Mouse (Mus musculus) naive thymus-derived CD4-positive, alpha-beta T cell, adult 2 months (primary cell): ENCODE data around the gene Il1r2.

Experiments
- DNase-seq: peaks from one replicate; pipeline ENCODE4 v3.0.0-alpha.2; 2011; ENCODE audit warnings: low read depth

Gene Il1r2

DNA sequence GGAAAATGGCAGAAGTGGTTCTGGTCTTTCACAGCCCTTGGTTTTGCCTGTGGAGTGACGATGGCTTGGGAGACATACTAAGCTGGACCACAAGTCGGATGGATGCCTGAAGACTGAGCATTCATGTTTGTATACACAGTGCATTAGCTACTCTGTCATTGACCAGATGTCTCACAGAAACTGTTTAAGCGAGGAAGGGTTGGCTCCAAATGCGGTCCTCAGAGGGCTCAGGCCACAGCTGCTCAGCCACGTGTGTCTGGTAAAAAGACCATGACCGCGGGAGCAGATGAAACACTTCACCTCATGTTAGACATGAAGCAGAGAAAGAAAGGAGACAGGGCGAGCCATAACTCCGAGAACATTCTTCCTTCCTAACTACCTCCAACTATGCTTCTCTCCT is 12.5 kb upstream of the Il1r2 start:
- DNase-seq: no peak

DNA sequence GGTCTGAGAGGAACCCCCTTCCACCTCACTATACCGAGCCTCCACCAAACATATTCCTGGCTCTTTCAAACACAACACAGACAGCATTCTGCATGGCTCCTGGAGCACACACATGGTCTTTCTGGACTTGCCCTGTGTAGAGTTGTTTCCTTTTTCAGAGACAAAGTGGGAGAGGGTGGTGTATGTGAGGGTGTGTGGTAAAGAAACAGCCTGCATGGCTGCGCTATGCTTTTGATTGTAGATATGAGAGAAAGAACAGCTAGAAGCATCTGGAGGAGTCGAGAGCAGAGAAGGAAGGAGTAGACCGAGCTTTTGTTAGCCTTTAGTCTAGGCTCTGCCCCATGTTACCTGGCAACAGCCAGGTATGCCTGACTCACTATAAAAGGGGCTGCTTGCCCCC is 10.5 kb upstream of the Il1r2 start:
- DNase-seq: no peak

DNA sequence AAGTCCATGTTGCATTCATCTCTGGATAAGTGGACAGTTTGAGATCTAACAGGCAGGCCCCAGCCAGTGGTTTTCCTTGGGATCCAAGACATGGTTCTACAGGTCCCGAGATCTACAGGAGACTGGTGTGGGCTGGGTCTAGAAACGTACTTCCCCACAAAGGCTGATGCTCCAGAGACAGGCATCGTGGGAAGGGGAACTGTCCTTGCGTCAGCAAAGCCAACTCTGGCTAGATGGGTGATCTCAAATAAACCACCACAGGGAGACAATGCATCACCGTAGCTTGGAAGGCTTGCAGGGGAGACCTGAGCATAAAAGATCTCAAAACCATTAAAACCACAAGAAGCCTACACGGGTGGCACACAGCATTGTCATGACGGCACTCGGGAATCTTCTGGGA is 9.4 kb upstream of the Il1r2 start:
- DNase-seq: no peak

DNA sequence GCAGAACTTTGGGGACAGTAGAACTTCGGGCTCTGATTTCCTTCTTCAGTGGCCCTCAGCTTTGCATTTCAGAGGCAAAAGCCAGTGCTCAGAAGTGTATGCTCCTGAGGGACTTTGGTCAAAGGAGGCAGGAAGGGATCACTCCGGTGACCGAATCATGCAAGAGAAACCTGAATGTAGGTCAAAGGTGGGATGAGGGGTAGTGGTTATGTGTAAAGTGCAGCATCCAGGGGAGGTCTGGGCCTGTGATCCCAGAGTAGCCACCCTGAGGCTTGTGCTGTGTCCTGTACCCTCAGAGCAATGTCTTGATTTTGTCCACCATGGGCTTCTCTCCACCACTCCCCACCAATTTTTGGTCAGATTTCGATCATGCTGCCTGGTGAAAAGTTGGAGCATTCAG is 1.3 kb upstream of the Il1r2 start:
- no peak for DNase-seq

DNA sequence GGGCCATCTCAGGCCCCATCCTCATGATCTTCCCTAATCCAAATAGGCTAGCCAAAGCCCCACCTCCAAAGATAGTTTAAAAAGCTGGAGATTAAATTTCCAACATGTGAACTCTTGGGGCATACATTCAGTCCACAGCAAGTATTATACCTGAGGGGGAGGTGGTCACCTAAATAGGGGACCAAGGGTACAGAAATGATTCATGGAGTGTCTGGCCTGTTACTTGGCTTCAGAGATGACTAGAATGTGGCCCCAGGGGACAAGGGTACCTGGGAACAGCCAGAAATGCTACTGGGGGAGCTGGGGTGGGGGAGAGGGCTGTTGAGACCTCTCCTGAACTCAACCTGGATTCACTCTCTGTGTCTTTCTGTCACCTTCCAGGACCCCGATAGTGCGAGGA is 3.4 kb downstream of the Il1r2 start:
- DNase-seq: no peak

DNA sequence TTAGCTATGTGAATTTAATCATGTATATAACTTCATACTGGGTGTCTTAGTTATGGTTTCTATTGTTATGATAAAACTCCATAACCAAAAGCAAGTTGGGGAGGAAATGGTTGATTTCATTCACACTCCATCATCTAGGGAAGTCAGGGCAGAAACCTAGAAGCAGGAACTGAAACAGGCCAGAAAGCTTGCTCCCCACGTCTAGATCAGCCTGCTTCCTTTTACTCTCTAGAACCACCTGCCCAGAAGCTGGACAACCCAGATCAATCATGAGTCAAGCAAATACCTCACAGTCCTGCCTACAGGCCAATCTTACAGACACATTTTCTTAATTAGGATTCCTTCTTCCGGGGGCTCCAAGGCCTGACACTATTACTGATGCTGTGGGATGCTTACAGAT is 7.2 kb downstream of the Il1r2 start:
- no peak for DNase-seq

DNA sequence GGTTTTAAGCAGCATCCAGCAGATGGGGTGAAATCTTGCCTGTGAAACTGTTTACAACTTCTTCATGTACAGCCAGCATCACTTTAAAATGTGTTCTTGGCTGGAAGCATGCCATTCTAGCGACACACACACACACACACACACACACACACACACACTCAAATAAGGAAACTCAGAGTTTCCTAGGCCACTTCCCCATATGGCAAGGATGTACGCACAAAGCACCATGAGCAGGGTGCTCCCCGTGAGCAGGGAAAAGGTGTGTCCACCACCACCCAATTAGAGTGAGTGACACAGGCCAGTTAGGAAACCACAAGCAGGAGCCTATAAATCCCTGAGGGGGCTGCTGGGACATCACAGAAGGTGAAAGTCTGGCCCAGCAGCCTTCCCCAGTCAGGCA is 10.5 kb downstream of the Il1r2 start:
- peak; percentile 15 for DNase-seq

DNA sequence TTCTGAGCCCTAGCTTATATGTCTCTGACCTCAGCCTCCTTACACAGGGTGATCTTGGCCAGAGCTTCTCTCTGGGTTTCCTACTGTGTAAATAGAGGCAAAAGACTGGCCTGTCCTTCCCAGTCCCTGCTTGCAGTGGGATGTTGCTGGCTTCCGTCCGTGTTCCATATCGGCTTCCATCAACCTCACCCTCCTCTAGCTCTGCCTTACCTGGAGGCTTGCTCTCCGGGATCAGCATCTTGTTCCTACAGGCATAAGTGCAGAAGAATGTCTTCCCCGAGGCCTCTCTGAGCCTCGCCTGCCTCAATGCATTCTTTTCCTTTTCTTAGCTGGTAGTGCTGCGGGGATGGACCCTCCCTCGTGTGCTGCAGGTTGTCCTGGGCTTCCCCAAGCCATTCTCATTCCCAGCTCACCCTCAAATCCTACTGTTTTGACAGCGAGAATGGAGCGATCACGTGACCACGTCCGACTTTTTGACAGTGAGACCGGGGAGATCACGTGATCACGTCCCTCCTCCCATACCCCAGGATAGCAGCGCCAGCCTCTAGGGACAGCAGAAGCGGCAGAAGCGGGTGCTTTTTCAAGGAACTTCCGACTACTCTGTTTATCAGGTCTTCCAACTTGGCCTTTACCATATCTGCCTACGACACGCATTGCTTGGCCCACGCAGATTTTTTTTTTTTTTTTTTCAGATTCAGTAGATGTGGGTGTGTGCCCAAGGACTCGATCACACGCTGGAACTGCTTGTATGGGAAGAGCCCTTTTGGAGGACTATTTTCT is 11.7 kb downstream of the Il1r2 start:
- peak; percentile 77 for DNase-seq

DNA sequence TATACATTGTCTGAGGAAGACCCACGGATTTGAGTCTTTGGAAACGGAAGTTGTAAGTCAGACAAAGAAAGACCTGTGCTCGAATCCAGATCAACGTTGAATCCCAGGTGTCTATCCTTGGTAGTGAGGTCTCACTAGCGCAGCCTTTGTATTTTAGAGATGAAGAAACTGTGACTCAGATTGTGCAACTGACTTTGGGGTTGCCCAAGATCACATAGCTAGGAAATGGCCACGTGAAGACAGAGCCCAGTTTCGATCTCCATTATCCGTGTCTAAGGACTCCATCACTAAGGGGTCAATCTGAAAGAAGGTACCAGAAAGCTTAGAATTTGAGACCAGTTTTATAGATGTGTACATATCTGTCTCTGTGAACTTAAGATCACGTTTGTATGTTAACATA is 17.3 kb downstream of the Il1r2 start:
- no peak for DNase-seq

DNA sequence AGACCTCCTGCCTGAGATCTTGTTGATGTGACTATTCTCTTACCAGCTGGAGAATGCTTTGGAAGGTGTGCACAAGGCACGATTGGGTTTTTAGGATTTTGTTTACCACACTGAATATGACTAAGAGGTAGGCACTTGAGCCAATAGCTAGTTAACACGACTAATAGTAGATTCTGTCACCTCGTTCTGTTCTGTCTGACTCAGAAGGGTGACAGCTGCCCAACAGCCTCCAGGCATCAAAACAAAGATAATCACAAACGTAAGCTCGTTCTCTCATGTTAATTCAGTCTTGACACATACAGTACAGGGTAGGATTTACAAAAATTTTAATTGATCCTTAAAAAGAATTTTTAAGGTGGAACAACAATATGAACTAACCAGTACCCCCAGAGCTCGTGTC is 18.7 kb downstream of the Il1r2 start:
- DNase-seq: no peak

DNA sequence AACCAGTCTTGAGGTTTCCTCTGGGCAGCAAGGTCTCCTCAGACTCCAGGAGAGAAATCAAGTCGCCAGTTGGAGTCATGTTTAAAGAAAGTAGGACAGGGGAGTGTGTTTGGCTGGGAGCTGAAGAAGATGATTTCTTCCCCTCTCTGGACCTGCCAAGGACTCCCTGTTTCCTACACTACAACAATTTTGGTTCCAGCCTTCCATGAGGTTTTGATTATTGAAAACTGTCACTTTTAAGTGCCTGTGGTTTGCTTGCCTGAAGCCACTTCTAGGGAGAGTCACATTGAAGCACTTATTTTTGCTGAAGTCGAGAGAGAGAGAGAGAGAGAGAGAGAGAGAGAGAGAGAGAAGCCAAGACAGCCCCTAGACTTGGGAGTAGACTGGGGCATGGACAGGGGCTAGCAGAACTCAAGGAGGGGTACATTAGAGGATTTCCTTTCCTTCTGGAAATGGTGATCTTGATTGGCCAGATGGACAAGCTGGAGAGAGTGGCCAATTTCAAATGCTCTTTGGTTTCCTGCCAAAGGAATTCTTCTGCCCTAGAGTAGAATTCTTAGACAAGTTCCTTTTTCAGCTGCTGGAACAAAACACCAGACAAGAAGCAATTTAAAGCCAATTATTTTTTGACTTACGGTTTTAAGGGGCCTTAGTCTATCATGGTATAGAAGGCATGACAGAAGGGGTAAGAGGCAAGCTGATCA is 20.9 kb downstream of the Il1r2 start:
- no peak for DNase-seq

DNA sequence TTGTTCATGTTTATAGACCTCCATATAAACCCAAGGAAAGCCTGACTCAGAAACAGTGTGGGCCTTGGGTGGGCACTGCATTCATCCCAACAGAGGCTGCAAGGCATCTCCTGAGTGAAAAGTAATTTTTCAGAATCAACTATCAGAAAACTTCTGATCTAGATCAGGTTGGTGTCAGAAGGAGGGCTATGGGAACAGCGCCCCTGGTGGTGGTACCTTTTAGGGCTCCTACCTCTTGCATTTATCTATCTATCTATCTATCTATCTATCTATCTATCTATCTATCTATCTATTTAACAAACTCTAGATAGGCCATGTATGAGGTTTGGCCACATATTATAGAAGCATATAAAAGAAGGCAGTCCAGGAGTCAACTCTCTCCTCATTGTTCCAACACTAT is 21.7 kb downstream of the Il1r2 start:
- peak; percentile 14 for DNase-seq

DNA sequence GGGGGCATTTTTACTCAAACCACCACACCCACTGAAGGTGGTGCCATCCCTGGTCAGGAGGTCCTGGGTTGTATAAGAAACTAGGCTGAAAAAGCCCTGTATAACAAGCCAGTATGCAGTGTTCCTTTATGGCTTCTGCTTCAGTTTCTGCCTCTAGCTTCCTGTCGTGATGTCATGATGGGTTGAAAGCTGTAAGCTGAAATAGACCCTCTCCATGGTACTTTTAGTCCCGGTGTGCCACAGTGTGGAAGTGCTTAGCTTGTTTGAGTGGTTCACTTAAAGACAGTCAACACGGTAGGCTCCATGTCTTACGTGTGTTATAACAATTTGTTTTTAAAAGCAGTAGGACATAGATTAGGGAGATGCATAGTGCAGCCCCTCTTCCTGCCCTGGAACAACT is 32.4 kb downstream of the Il1r2 start:
- DNase-seq: no peak

DNA sequence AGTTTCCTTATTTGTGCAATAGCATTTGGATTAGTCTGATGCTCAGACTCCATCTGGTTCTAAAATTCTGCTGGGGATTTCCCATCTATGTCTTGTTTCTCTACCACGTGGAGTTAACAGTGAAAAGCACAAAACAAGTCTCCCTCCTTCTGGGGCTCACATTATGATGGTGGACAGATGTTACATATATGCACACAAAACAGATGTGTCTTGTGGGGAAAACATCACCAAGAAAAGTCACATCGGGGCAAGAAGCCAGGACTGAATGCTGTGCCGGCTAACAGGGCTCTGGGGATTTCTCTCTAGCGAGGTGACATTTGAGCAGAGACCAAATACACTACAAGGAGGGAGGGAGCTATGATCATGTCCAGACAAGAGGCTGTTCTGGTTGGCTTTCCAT is 32.8 kb downstream of the Il1r2 start:
- DNase-seq: no peak

DNA sequence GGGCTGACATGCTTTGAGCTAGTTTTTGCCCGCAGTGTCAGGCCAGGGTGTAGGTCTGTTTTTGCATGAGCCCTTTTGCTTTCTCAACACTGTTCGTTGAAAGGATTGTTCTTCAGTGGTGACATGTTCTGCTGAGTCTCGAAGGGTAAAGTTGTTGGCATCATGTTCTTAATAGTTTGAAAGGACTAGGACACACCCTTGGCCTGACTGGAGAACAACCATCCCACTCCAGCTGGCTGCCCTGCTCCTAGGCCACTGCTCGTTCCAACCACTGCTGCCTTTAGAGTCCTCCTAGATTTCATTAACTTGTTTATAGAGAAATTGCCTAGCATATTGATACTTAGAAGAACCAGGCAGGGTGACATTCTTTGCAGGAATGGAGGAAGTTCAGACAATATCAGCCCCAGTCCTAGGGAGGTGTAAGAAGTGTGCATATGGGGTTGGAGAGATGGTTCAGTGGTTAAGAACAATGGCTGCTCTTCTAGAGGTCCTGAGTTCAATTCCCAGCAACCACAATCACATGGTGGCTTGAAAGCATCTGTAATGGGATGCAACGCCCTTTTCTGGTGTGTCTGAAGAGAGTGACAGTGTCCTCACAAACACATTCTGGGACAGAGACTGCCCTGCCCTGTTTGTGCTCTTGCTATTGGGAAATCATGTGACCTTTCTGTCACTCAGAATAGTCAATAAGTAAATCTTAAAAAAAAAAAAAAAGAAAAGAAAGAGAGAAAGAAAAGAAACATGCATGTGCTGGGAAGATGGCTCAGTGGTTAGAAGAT is 34.3 kb downstream of the Il1r2 start:
- no peak for DNase-seq

DNA sequence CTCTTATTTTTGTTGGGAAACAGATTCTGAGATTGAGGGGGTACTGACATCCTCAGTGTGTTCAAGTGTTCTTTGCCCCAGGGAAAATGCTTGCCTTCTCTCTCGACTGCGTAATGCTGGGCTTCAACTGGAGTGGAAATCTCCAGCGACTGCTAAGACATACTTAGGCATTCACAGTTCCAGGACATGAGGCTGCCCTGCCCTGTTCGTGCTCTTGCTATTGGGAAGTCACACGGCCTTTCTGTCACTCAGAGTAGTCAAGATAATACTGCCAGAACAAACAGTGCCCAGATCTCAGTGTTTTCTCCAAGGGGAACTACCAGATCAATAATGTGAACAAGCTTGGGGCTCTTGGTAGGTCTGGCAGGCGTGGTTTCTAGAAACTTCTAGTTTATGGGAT is 35.9 kb downstream of the Il1r2 start:
- no peak for DNase-seq

DNA sequence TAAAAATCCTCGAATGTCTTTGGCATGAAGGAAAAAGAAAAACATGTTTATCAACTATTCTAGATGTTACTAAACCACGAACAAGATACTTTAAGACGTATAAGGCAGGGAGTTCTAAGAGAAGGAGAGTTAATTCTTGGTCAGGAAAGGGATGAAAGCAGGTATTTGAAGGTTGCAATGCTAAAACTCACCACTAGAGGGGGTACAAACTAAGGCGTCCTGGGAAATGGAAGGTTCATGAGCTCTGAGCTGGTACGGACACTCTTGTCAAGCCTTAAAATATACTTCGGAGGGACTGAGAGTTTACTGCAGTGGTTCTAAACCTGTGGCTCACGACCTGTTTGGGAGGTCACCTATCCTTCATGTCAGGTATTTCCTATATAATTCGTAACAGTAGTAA is 41.4 kb downstream of the Il1r2 start:
- peak; percentile 84 for DNase-seq

DNA sequence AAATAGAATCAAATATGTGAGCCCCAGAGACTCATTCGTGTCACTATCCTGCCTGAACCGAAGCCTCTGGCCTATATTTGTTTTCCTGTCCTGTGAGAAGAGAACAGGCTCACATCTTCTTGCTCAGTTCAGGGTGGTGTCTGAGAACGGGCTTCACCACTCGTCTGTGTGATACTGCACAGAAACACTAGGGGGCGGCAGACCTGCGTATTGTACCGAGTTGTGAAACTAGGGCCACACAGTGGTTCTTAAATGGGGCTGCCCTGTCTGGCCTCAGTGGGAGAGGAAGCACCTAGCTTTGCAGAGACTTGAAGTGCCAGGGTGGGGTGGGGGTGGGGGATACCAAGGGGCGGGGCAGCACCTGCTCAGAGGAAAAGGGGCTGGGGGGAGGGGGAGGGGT is 42.5 kb downstream of the Il1r2 start:
- peak; percentile 86 for DNase-seq

DNA sequence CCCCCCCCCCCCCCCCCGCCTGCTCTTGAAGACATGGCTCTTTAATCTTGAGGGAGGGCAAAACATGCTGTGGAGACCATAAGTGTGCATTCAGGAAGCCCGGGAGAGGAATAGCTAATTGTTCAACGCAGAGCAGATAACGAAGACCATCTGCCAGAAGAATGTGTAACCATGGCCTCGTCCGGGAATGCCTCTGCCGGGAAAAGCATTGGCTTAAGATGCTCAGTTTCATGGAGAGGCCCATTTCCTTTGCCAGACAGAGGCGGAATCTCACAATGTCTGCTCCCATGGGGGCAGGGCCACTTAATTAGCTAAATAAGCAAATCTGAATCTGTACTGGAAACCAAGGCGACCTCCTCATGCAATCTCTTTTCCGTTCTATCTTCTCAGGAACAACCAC is 43.7 kb downstream of the Il1r2 start:
- DNase-seq: no peak

DNA sequence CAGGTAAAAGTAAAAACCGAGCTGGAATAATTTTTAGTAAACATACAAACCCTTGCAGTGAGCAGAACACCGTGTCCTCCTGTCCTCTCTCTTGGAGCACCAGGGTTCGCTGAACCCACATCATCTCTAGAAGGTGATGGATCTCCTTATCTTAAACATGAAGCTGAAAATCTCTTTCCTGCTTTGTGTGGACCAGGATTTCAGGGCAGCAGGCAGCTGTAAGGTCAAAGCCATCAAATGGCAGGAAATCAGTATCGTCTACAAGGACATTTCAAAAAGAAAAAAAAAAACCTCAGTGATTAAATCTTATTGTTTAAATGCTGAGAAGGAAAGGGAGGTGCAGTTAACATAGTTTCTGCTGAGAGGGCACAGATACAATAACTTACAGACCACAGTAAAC is 50.4 kb downstream of the Il1r2 start:
- DNase-seq: no peak

DNA sequence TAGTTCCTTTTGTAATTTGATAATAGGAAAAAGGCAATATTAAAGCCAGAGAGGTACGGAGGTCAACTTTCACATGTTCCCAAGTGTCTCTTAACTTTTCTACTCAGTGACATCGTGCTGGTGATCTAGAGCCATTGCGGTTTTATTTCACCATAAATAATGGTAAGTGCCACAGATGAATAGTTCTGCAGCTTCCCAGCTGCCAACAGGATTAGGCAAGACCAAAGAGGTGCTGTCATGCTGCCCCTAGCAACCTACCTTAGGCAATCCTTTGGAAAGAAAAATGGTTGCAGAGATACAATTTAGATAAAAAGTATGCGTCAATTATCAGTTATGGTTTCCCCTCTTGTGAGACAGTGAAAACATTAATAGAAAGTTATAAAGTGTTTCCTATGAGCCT is 54.6 kb downstream of the Il1r2 start:
- no peak for DNase-seq

DNA sequence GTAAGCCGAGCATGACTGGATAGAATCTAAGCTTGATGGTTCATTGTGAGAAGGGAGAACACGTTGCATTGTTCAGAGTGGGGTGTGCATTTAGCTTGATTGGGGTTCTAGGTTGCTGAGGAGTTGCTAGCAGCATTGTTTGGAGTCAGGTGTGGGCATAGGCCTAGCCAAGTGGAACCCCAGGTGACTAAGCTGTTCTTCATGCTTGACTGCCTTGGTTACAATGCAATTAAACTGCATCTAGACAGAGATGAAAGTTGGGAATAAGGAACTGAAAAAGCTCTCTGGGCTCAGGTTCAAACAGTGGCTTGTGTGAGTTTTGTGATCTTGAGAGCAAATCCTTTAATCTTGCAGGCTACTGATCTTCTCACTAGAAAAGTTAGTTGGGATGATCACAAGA is 55.4 kb downstream of the Il1r2 start:
- DNase-seq: no peak

DNA sequence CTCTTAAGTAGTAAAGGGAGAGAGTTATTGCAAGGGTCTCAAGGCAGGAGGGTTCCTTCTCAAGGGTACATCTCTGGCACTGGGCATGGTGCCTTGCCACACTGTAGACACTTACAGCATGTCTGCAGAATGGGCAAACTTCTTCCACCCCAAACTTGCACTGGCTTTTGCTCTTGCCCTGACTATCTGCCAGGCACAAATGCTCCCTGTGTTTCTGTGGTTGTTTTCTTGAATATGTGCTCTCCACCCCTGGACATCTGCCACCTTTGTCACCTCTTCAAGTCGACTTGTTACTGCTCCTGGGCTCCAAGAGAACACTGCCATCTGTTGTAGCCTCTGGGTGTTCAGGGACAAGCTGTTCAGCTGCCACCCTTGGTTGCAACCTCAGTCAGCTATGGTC is 57.8 kb downstream of the Il1r2 start:
- no peak for DNase-seq
